Mouse (Mus musculus) kidney, embryonic 14.5 days (tissue): ENCODE measurements around the gene Methig1. TPM values are rescaled to one million over a fixed set of nuclear protein-coding genes. Genes with fewer than 3 reads are reported as not detected.
"Not testable (repeated sequence)": the region's sequence is repeated elsewhere in the genome, so short reads cannot be mapped to it uniquely, and the experiment has no call there.

ENCODE experiments used
- ATAC-seq: fragments of 200-750 bp; cut with Nextera tagmentation; 2 replicates; pipeline ENCODE4 v1.8.0; 2017; ENCODE audit warnings: moderate number of reproducible peaks, mild to moderate bottlenecking, moderate TSS enrichment, moderate library complexity; ENCODE audit not compliant: low FRiP score, low TSS enrichment
- H3K27ac ChIP-seq: fragments of 300-500 bp; sonication (generic); 2 replicates; pipeline ENCODE4 v1.5.1; 2014; ENCODE audit warnings: low read depth, mild to moderate bottlenecking, low read length, moderate library complexity, mixed read lengths
- H3K27me3 ChIP-seq: fragments of 300-500 bp; sonication (generic); 2 replicates; pipeline ENCODE4 v1.6.1; 2014; ENCODE audit warnings: mild to moderate bottlenecking, low read length; ENCODE audit not compliant: control insufficient read depth, insufficient read depth
- H3K36me3 ChIP-seq: fragments of 300-500 bp; sonication (generic); 2 replicates; pipeline ENCODE4 v1.6.1; 2014; ENCODE audit warnings: low read length, mixed read lengths; ENCODE audit not compliant: control insufficient read depth, insufficient read depth
- H3K4me1 ChIP-seq: fragments of 300-500 bp; sonication (generic); 2 replicates; pipeline ENCODE4 v1.6.1; 2014; ENCODE audit warnings: low read length, mixed read lengths; ENCODE audit not compliant: control insufficient read depth, insufficient read depth
- H3K4me2 ChIP-seq: fragments of 300-500 bp; sonication (generic); replicated peaks from 2 replicates; pipeline ENCODE4 v1.6.1; 2014; ENCODE audit warnings: low read depth, mild to moderate bottlenecking, low read length
- H3K4me3 ChIP-seq: fragments of 300-500 bp; sonication (generic); 2 replicates; pipeline ENCODE4 v1.5.1; 2014; ENCODE audit warnings: mild to moderate bottlenecking, low read length
- H3K9ac ChIP-seq: fragments of 300-500 bp; sonication (generic); 2 replicates; pipeline ENCODE4 v1.6.1; 2014; ENCODE audit warnings: low read depth, mild to moderate bottlenecking, low read length, moderate library complexity
- H3K9me3 ChIP-seq: fragments of 300-500 bp; sonication (generic); 2 replicates; pipeline ENCODE4 v1.6.1; 2016; ENCODE audit warnings: low read length; ENCODE audit not compliant: control insufficient read depth
- WGBS: fragments of 180-500 bp; shearing (Covaris S2); extraction: QIAGEN DNeasy Blood & Tissue Kit; methylation state at CpG from one replicate; pipeline ENCODE4 v1.1.7; 2014; 5-methylcytosine and 5-hydroxymethylcytosine counted together
- polyA plus RNA-seq: library from polyadenylated mRNA; unstranded; fragments of >200 nt; fragmentation: Nextera tagmentation; extraction: Ambion mirVana; gene quantifications from 2 replicates; pipeline ENCODE4 v1.2.1, GENCODE M21; 2014

The Methig1 gene
- polyA plus RNA-seq, 1 experiment from 2014 or later = 0.27 TPM

DNA sequence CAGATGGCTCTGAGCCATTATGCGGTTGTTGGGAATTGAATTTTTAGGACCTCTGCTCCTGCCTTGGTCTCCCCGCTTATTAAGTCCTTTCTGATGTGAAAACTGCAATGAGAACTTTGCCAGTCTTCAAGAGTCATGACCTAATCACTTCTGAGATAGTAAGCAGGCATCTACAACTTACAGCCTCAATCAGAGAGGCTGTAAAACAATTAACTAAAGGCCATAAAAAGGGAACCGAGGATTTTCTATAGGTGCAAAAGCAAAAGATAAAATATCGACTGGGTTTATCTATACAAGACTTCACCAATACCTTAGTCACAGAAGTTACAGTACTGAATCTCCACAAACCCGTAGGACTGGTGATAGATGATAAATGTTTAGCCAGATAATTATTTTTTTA lies 2.9 kb downstream of the Methig1 start:
- no peak overlapping the region for H3K4me2 ChIP-seq
- no peaks in the 10 kb centered on the region for H3K27me3 ChIP-seq
- 55% methylated on average over 5 of the region's 5 CpGs for WGBS
- no peak overlapping the region for H3K9ac ChIP-seq
- no peak overlapping the region for H3K4me3 ChIP-seq
- no peaks in the 10 kb centered on the region for H3K4me1 ChIP-seq
- no peak overlapping the region for H3K27ac ChIP-seq
- H3K9me3 ChIP-seq = no peaks in the 10 kb centered on the region
- ATAC-seq = no peak
- H3K36me3 ChIP-seq = no peaks in the 10 kb centered on the region

DNA sequence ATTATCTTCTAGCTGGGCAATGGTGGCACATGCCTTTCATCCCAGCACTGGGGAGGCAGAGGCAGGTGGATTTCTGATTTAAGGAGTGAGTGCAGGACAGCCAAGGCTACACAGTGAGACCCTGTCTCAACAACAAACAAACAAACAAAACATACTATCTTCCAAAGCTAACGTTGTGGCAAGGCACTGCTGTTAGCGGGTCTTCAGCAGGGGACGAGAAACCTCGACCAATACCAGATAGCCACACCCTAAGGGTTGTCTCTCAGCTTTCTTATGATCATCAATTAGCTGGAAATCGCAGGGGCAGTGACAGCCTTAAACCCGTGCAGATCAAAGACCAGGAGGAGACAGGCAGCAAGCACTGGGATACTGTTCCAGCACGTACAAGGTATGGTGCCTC lies 11.3 kb downstream of the Methig1 start, which contains the start of gene Higd1c:
Gene Higd1c (plus strand): TSS at position 301 of the 400 bp plus-strand sequence.
- Histone ChIP-seq H3K9ac (no peak within 1 kb of the TSS), H3K27me3 (no peaks in the 10 kb centered on the region), H3K4me3 (no peak within 1 kb of the TSS), H3K4me1 (no peaks in the 10 kb centered on the region), H3K36me3 (no peaks in the 10 kb centered on the region), H3K4me2 (no peak within 1 kb of the TSS), H3K9me3 (no peaks in the 10 kb centered on the region), H3K27ac (no peak within 1 kb of the TSS)
- no peak for ATAC-seq
- WGBS = 59% methylated on average over 7 of the region's 7 CpGs

DNA sequence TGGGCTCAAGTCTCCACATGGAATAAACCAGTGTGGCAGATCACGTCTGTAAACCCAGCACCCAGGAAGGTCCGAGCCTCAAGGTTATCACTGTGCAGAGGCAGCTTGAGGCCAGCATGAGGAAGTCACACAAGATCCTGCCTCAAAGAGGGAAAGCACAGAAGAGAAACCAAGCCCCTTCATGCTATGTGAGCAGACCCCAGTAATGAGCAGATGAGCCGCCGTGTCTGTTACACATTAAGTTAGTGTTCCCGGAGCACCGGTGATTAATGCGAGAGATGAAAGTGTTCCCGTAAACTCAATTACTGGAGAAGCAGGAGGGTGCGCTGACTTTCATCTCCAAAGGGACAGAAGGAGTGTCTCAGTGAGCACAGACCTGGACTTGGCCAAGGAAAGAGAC lies 13.0 kb downstream of the Methig1 start:
- not testable (repeated sequence) for H3K9ac ChIP-seq, H3K4me3 ChIP-seq, H3K4me2 ChIP-seq, H3K36me3 ChIP-seq, H3K4me1 ChIP-seq, H3K9me3 ChIP-seq, H3K27me3 ChIP-seq
- WGBS = 23% methylated on average over 8 of the region's 9 CpGs
- peak; percentile 78; the same call in 1 of the 2 replicates for ATAC-seq
- peak overlapping the region; percentile 42; the same call in 1 of the 2 replicates for H3K27ac ChIP-seq

DNA sequence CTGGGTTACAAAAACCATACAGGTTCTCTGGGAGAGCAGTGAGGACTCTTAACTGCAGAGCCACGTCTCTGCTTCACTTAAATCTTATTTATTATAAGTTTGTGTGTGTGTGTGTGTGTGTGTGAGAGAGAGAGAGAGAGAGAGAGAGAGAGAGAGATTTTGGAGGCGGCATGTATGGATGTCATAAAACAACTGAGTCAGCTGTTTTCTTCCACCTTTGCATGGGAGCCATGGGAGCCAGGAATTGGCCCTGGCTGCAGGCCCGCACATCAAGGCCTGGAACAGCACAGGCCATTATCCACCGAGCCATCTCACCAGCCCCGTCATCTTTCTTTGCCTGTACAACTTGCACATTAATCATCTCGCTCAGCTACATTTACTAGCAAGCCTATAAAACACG lies 14.2 kb downstream of the Methig1 start:
- Histone ChIP-seq H3K27ac (no peak overlapping the region), H3K36me3 (no peaks in the 10 kb centered on the region), H3K4me1 (no peaks in the 10 kb centered on the region), H3K9me3 (no peaks in the 10 kb centered on the region), H3K4me3 (no peak overlapping the region), H3K4me2 (no peak overlapping the region), H3K9ac (no peak overlapping the region), H3K27me3 (no peaks in the 10 kb centered on the region)
- no peak for ATAC-seq
- 59% methylated on average over 7 of the region's 7 CpGs for WGBS

DNA sequence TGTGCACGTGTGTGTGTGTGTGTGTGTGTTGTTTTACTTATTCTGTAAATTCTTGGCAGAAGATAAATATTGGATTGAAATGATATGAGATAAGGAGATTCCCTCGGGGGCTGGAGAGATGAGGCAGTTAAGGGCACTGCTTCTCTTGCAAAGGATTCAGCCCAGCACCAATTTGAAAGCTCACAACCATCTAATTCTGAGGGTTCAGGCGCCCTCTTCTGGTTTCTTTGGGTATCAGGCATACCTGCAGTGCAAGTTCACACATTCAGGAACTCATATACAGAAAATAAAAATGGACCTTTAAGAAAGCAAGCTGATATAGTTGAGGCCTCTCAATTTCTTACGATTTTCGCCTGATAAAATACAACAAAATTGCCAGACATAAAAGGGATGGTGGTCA lies 22.1 kb downstream of the Methig1 start:
- Histone ChIP-seq H3K4me1 (no peaks in the 10 kb centered on the region), H3K4me3 (no peak overlapping the region), H3K9ac (no peak overlapping the region), H3K4me2 (no peak overlapping the region), H3K36me3 (no peaks in the 10 kb centered on the region), H3K27me3 (no peaks in the 10 kb centered on the region), H3K9me3 (peaks cover 8% of the 10 kb centered on the region), H3K27ac (no peak overlapping the region)
- WGBS = 39% methylated on average over 5 of the region's 5 CpGs
- no peak for ATAC-seq

DNA sequence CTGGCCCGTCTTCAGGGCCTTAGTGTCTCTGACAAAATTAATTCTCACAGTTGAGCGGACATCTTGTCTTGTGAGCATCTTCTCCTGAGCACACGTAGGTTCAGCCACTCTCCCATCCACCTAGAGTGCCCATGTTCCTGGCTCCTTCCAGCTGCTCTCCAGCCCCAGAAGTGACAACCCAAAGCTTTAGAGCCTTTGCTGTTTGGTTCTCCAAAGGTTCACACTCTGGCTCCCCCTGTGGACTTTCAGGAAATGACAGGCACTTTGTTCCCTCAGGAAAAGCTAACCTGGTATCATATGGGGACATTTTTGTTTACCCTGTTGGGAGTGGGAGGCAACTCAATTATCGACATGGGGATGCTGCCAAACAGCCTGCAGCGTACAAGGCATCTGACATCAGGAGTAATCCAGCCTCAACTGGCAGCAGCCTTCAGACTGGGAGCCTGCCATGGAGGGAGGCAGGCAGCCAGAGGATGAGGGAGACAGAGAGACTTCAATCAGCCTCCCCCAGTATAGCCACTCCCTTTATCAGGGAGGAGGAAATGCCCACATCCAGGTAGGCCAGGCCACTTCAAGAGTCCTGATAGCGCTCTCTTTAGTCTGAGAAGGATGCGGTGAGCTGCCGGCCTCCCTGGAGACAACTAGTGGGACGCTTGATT lies 25.0 kb downstream of the Methig1 start:
- not testable (repeated sequence) for H3K4me1 ChIP-seq, H3K9me3 ChIP-seq, H3K36me3 ChIP-seq, H3K27me3 ChIP-seq, H3K4me3 ChIP-seq, H3K27ac ChIP-seq, H3K4me2 ChIP-seq, H3K9ac ChIP-seq
- ATAC-seq = 0 out of 2 replicates have a peak, but pooled peaks have one; percentile 32
- WGBS = 32% methylated on average over 3 of the region's 9 CpGs

DNA sequence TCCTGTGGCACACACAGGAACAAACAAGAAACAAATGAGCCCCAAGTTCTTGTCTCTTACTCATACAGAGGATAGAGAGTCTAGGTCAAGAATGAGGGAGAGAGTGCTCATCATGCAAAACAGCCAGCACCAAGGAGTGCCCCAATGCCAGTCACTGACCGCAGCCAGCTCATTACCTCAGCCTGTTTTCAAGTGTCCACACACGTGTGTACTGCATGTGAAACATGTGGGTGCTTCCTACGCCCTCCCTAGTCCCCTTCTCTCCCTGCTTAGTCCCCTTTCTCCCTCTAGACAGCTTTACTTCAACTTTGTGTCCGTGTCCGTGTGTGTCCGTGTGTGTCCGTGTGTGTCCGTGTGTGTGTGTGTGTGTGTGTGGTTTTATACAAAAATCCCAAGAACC lies 26.7 kb downstream of the Methig1 start:
- H3K4me3 ChIP-seq = no peak overlapping the region

DNA sequence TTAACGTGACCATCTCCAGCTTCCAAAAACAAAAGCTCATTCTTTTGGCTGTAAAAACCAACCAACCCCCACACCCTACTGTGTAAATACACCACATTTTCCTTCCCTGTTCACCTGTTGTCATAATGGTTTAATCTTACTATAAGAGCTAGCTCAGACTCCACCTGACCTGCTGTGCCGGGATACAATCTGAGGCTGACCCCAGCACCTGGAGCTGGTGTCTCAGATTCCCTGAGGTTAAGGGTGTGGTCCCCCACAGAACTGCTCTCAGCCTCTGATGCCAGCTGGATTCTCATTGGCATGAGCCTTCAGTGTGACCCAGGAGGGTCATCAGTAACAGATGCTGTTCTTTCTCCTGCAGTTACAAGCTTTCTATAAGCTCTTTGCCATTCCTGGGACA lies 27.2 kb downstream of the Methig1 start:
- no peaks in the 10 kb centered on the region for H3K4me1 ChIP-seq
- H3K27ac ChIP-seq = no peak overlapping the region
- 53% methylated on average over 2 of the region's 2 CpGs for WGBS
- no peaks in the 10 kb centered on the region for H3K27me3 ChIP-seq
- H3K4me2 ChIP-seq = no peak overlapping the region
- no peak for ATAC-seq
- no peak overlapping the region for H3K4me3 ChIP-seq
- H3K36me3 ChIP-seq = no peaks in the 10 kb centered on the region
- H3K9me3 ChIP-seq = no peaks in the 10 kb centered on the region
- H3K9ac ChIP-seq = no peak overlapping the region

More for the DNA sequence above, 26.7 kb downstream of the Methig1 start:
- 92% methylated on average over 8 of the region's 8 CpGs for WGBS
- H3K9me3 ChIP-seq = no peaks in the 10 kb centered on the region
- no peaks in the 10 kb centered on the region for H3K36me3 ChIP-seq
- no peaks in the 10 kb centered on the region for H3K27me3 ChIP-seq
- ATAC-seq = no peak
- H3K27ac ChIP-seq = no peak overlapping the region
- no peak overlapping the region for H3K9ac ChIP-seq
- H3K4me2 ChIP-seq = no peak overlapping the region
- no peaks in the 10 kb centered on the region for H3K4me1 ChIP-seq

DNA sequence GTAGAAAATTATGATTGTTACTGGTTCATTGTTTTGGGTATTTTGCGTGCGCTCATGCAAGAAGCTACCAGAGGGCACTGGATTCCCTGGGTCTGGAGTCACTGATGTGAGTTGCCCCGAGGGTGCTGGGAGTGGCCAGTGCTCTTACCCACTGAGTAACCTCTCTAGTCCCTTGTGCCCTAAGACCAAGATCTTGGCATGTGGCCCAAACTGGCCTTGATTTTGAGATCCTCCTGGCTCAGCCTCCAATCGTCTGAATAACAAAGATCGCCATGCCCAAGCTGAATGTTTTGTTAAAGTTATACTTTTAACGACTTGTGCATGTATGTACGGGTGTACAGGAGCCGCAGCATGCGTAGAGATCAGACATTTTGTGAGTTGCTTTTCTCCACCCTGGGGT lies 32.8 kb downstream of the Methig1 start:
- 88% methylated on average over 9 of the region's 9 CpGs for WGBS
- peaks cover 8% of the 10 kb centered on the region for H3K4me1 ChIP-seq

More for the DNA sequence above, 32.8 kb downstream of the Methig1 start:
- Histone ChIP-seq H3K9me3 (no peaks in the 10 kb centered on the region), H3K9ac (no peak overlapping the region), H3K4me2 (no peak overlapping the region), H3K36me3 (no peaks in the 10 kb centered on the region), H3K27ac (no peak overlapping the region), H3K4me3 (no peak overlapping the region), H3K27me3 (no peaks in the 10 kb centered on the region)
- no peak for ATAC-seq
